Comparison of ENCODE assay signal across 9 mouse cellular contexts in genomic region chr1:58291394-58292300, GRCm38 (mm10). TPM values are rescaled to one million over a fixed set of nuclear protein-coding genes. Genes with fewer than 3 reads are reported as not detected.
DNase-seq lines count a peak whose midpoint lies in the region; ATAC-seq and TF ChIP-seq lines count a peak whose summit lies in the region.
"Had no signal": no experiment of that assay in that cellular context is flagged by ENCODE, and none has a peak within 500 bp of the region (broad histone marks: within the 10 kb centered on the region; RNA-seq: fewer than 3 reads in every experiment).

No protein-coding gene starts in this region.

- WGBS in forebrain, embryonic 14.5 days, result 63% methylated on average over 13 of the region's 13 CpGs
- 70% methylated on average over 13 of the region's 13 CpGs for WGBS in forebrain, embryonic 11.5 days
- 69% methylated on average over 13 of the region's 13 CpGs for WGBS in midbrain, embryonic 10.5 days

- no peaks in the 10 kb centered on the region for H3K79me2 ChIP-seq in myocyte (ENCODE audit: control insufficient read depth, insufficient read depth)

- H3K36me3 ChIP-seq in forebrain, embryonic 14.5 days (ENCODE audit: control insufficient read depth, insufficient read depth, low read length), result no peaks in the 10 kb centered on the region
- H3K36me3 ChIP-seq in forebrain, embryonic 11.5 days (ENCODE audit: control insufficient read depth, insufficient read depth, low read length), result no peaks in the 10 kb centered on the region
- H3K36me3 ChIP-seq in myocyte (ENCODE audit: control insufficient read depth, insufficient read depth), result no peaks in the 10 kb centered on the region
- no peaks in the 10 kb centered on the region for H3K36me3 ChIP-seq in midbrain, embryonic 10.5 days
- H3K36me3 ChIP-seq: heart, embryonic 13.5 days had no signal

- peak; percentile 47 for DNase-seq in forebrain, embryonic 14.5 days (ENCODE audit: low spot score)
- no peak for DNase-seq in forebrain, embryonic 11.5 days (ENCODE audit: low spot score)
- peak; percentile 34 for DNase-seq in layer of hippocampus, adult 9-11 months
- no peak for DNase-seq in layer of hippocampus, postnatal 10 days (ENCODE audit: low spot score in 2 of 2)
- peak; percentile 61 for DNase-seq in gastrocnemius, adult 2 months
- DNase-seq in spleen, adult 18-20 months, result no peak
- no peak for DNase-seq in midbrain, embryonic 10.5 days (ENCODE audit: low spot score)

- TF ChIP-seq CTCF in gastrocnemius, adult 2 months (IDR thresholded peaks at IDR 0.05), result no peak

- intact Hi-C loops in gastrocnemius, adult 2 months (cut with DNase I), result loop anchor here (5.0 kb wide), 1 partner anchor 49 kb away; no protein-coding TSS in a partner anchor

- H3K27ac ChIP-seq in forebrain, embryonic 14.5 days (ENCODE audit: low read depth, low read length), result no peak overlapping the region
- H3K27ac ChIP-seq in forebrain, embryonic 11.5 days (ENCODE audit: low read depth, low read length), result no peak overlapping the region
- H3K27ac ChIP-seq in gastrocnemius, adult 2 months, result peak overlapping the region; percentile 62
- no peak overlapping the region for H3K27ac ChIP-seq in midbrain, embryonic 10.5 days (replicated peaks)
- H3K27ac ChIP-seq: heart, embryonic 13.5 days had no signal

- peaks cover 3% of the 10 kb centered on the region; the same call in 1 of the 2 replicates for H3K4me1 ChIP-seq in forebrain, embryonic 14.5 days (ENCODE audit: control insufficient read depth, insufficient read depth, low read length)
- no peaks in the 10 kb centered on the region for H3K4me1 ChIP-seq in forebrain, embryonic 11.5 days (replicated peaks; ENCODE audit: control insufficient read depth, insufficient read depth, low read length)
- peaks cover 10% of the 10 kb centered on the region for H3K4me1 ChIP-seq in midbrain, embryonic 10.5 days

- no peak overlapping the region for H3ac ChIP-seq in myocyte (ENCODE audit: control insufficient read depth, insufficient read length)

- ATAC-seq in forebrain, embryonic 14.5 days, result peak; percentile 29; the same call in 1 of the 2 replicates
- no peak for ATAC-seq in forebrain, embryonic 11.5 days (replicated peaks; ENCODE audit: low FRiP score)

- no peaks in the 10 kb centered on the region for H3K9me3 ChIP-seq in forebrain, embryonic 14.5 days (replicated peaks; ENCODE audit: control insufficient read depth, low read length)
- H3K9me3 ChIP-seq in forebrain, embryonic 11.5 days (ENCODE audit: control insufficient read depth, low read length), result no peaks in the 10 kb centered on the region
- H3K9me3 ChIP-seq in midbrain, embryonic 10.5 days (replicated peaks), result no peaks in the 10 kb centered on the region
- H3K9me3 ChIP-seq: heart, embryonic 13.5 days had no signal

- H3K4me3 ChIP-seq in forebrain, embryonic 14.5 days (ENCODE audit: low read depth, low read length), result no peak overlapping the region
- no peak overlapping the region for H3K4me3 ChIP-seq in forebrain, embryonic 11.5 days (ENCODE audit: low read depth, low read length)
- peak overlapping the region; percentile 38 for H3K4me3 ChIP-seq in gastrocnemius, adult 2 months
- no peak overlapping the region for H3K4me3 ChIP-seq in myocyte
- no peak overlapping the region for H3K4me3 ChIP-seq in midbrain, embryonic 10.5 days
- H3K4me3 ChIP-seq: heart, embryonic 13.5 days had no signal

- H3K4me2 ChIP-seq in forebrain, embryonic 14.5 days (ENCODE audit: low read length), result no peak overlapping the region
- H3K4me2 ChIP-seq in forebrain, embryonic 11.5 days (ENCODE audit: low read depth, low read length, severe bottlenecking), result no peak overlapping the region
- H3K4me2 ChIP-seq in myocyte (ENCODE audit: low read depth), result peak overlapping the region; percentile 30
- H3K4me2 ChIP-seq: heart, embryonic 13.5 days had no signal

- H3K9ac ChIP-seq in forebrain, embryonic 14.5 days (ENCODE audit: low read length), result no peak overlapping the region
- H3K9ac ChIP-seq in forebrain, embryonic 11.5 days (ENCODE audit: low read length), result no peak overlapping the region
- H3K9ac ChIP-seq: heart, embryonic 13.5 days had no signal

- H3K27me3 ChIP-seq in forebrain, embryonic 14.5 days (replicated peaks; ENCODE audit: control insufficient read depth, insufficient read depth, low read length), result no peaks in the 10 kb centered on the region
- no peaks in the 10 kb centered on the region for H3K27me3 ChIP-seq in forebrain, embryonic 11.5 days (ENCODE audit: control insufficient read depth, insufficient read depth, low read length)
- no peaks in the 10 kb centered on the region for H3K27me3 ChIP-seq in myocyte (ENCODE audit: control insufficient read depth, insufficient read depth, insufficient read length)
- no peaks in the 10 kb centered on the region for H3K27me3 ChIP-seq in midbrain, embryonic 10.5 days (ENCODE audit: low read depth, poor library complexity, severe bottlenecking)

- no peak for TF ChIP-seq POLR2A in myocyte (IDR thresholded peaks at IDR 0.05; ENCODE audit: insufficient read length, low read depth)

TF ChIP-seq in myocyte, 11 proteins besides CTCF, POLR2A, EP300 and RAD21:
- TF ChIP-seq POLR2AphosphoS2 (IDR thresholded peaks at IDR 0.05; ENCODE audit: insufficient read length, low read depth), result no peak
- no peak for TF ChIP-seq MYOD1 (IDR thresholded peaks at IDR 0.05; ENCODE audit: control insufficient read depth in 1 of 3, insufficient read length in 2 of 3, low read depth in 2 of 3)

RNA-seq across cellular contexts. Expression of gene Aox2, which starts 13.5 kb away (rescaled TPM):
- not detected in 2 replicates for polyA plus RNA-seq in forebrain, embryonic 14.5 days (2014; fragmentation: Nextera tagmentation; extraction: Ambion mirVana)
- 0.05 TPM in 1 of 2 replicates, not detected in the other for polyA plus RNA-seq in forebrain, embryonic 11.5 days (2014; fragmentation: Nextera tagmentation; extraction: Ambion mirVana)
- total RNA-seq in layer of hippocampus, postnatal 10 days (2021), result under 1 TPM; 0.04 to 0.09 TPM
- under 1 TPM; 0.10 to 0.11 TPM for total RNA-seq in gastrocnemius, adult 2 months (2021)
- polyA plus RNA-seq in myocyte (2012; fragmentation: generic; extraction: Trizol), result not detected
- not detected in 2 replicates for polyA plus RNA-seq in midbrain, embryonic 10.5 days (2016; fragmentation: Nextera tagmentation; extraction: Ambion mirVana)
- polyA plus RNA-seq: heart, embryonic 13.5 days had no signal

Comparison
In these comparisons a context has a peak if more than half of its experiments do, and no peak if none do; other contexts are left out.
1. DNase-seq: peak in forebrain, embryonic 14.5 days (single experiment), layer of hippocampus, adult 9-11 months (single experiment) and gastrocnemius, adult 2 months (single experiment); none in forebrain, embryonic 11.5 days (single experiment), layer of hippocampus, postnatal 10 days (0 of 2), spleen, adult 18-20 months (0 of 2) and midbrain, embryonic 10.5 days (single experiment).